Mouse (Mus musculus): ENCODE data around the gene Papola.

DNA sequence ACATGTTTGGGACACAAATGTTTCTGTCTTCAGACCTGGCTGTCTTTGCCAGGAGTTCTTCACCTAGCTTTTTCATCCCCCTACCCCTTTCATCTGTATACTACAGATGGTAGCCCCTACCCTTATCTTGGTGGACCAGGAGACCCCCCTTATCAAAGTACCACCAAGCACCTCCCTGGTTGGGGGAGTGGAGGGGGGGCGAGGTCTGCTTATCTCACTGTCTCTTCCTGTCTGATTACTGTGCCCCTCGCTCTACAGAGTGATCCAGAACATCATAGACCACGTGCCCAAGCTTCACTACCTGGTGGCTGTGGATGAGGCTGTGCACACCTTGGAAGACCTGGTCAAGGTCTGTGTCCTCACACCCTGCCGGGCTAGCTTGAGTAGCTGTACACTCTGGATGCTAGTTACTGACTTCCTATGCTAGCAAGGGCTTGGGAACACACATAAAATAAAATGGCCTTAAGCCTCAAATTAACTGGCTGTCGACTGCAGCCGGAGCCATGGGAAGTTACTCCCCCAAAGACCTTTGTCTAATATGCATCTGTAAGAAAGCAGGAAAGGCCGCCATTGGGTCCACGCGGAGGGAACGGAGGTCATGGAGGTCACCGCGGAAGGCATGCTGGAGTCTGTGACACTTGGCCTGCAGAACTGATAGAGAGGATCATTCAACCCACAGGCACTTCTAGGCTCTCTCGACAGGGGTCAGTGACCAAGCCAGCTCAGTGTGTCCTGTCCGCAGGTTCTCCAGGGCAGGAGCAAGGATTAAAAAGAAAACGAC is 46.0 kb upstream of the Papola start:
- TF ChIP-seq POLR2A (IDR thresholded peaks at IDR 0.05; ENCODE audit: low read depth, low read length) (no peak), CTCF (IDR thresholded peaks at IDR 0.05; ENCODE audit: extremely low read depth, insufficient read depth, insufficient read length, insufficient replicate concordance) (no peak)
